Mouse (Mus musculus): ENCODE data around the gene Syt12. TPM values are rescaled to one million over a fixed set of nuclear protein-coding genes. Genes with fewer than 3 reads are reported as not detected.

Gene Syt12
- polyA plus RNA-seq, 1 experiment from 2014 or later, result 1.8 TPM

DNA sequence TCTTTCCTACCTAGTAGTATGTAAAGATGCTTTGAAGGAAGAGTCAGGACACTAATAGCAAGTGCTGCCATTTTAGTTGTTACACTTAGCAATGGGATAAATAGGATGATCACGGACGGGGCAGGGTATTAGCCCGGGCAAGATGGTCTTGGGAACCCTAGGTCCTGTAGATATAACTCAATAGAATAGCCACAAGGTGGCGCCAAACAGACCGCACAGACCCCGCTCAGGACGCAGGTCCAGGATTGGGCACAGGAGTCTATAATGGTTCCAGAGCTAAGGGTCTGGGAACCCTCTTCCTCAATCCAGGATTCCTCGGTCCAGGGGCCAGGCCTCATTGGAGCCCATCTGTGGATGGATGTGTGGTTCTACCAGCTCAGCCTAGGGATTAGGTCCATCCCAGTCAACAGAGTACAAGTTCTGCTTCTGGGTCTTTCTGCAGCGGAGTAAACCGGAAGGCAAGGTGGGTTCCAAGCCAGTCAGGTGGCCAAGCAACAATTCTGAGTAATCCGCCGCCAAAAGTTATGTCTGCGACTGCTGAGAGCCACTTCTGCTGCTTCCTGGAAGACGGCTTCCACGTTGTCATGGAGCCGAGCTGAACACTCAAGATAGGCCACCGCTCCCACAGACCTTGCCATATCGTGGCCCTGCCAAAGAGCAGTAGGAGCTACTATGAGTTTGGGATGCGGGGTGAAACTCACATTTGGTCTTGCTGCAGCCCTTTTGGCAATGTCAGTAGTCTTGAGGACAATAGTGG, 51.5 kb downstream of the Syt12 start:
- Histone ChIP-seq H3K27me3 (replicated peaks; ENCODE audit: control insufficient read depth, insufficient read depth, low read length) (no peaks in the 10 kb centered on the region), H3K9ac (replicated peaks; ENCODE audit: low read depth, low read length) (no peak overlapping the region), H3K27ac (ENCODE audit: low read length) (no peak overlapping the region), H3K9me3 (ENCODE audit: control insufficient read depth, low read length) (no peaks in the 10 kb centered on the region), H3K4me3 (replicated peaks; ENCODE audit: low read length) (no peak overlapping the region), H3K4me2 (ENCODE audit: low read length) (no peak overlapping the region), H3K4me1 (replicated peaks; ENCODE audit: control insufficient read depth, insufficient read depth, low read length) (no peaks in the 10 kb centered on the region), H3K36me3 (ENCODE audit: control insufficient read depth, insufficient read depth) (no peaks in the 10 kb centered on the region)
- no peak for ATAC-seq
- WGBS, result 77% methylated on average over 19 of the region's 19 CpGs

DNA sequence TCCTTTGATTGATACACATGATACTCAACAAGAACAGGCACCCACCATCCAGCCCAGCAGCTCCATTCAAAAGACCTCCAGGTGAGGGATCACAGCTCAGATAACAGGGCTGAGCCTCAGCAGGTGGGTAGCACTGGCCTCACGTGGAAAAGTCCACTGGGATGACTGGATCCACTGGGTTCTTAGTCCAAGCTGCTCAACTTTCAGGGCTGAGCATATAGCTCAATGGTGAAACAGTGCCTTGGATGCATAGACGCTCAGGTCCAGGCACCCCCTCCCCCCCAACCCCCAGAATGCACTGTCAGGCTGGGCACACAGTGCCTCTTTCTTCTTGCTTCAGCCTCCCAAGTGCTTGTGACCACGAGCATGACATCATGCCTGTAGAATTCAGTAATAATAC, 54.2 kb downstream of the Syt12 start:
- H3K9ac ChIP-seq (replicated peaks; ENCODE audit: low read depth, low read length), result no peak overlapping the region
- WGBS, result 50% methylated on average over 3 of the region's 3 CpGs
- no peak overlapping the region for H3K4me2 ChIP-seq (ENCODE audit: low read length)

DNA sequence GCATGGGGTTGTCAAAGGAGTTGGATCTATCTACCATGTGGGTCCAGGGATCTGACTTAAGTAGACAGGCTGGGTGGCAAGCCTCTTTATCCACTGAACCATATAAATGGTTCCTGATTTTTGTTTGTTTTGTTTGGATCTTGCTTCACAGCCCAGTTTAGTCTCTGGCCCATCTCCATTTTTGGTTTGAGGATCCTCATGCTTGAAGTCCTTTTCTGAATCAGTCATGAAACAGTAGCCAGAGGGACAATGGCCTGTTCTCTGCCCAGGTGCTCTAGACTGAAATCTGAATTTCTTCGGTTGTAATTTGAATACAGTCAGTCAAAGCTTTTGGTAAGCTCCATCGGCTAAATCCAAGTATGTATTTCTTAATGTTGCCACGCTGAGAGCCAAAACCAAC, 54.7 kb downstream of the Syt12 start:
- Histone ChIP-seq H3K36me3 (ENCODE audit: control insufficient read depth, insufficient read depth) (no peaks in the 10 kb centered on the region), H3K4me1 (replicated peaks; ENCODE audit: control insufficient read depth, insufficient read depth, low read length) (no peaks in the 10 kb centered on the region), H3K9ac (replicated peaks; ENCODE audit: low read depth, low read length) (no peak overlapping the region), H3K9me3 (ENCODE audit: control insufficient read depth, low read length) (no peaks in the 10 kb centered on the region), H3K4me2 (ENCODE audit: low read length) (no peak overlapping the region), H3K27me3 (replicated peaks; ENCODE audit: control insufficient read depth, insufficient read depth, low read length) (no peaks in the 10 kb centered on the region), H3K27ac (ENCODE audit: low read length) (no peak overlapping the region), H3K4me3 (replicated peaks; ENCODE audit: low read length) (no peak overlapping the region)
- ATAC-seq, result no peak
- WGBS, result 88% methylated on average over 3 of the region's 3 CpGs

More for the DNA sequence above, 54.2 kb downstream of the Syt12 start:
- H3K9me3 ChIP-seq (ENCODE audit: control insufficient read depth, low read length), result no peaks in the 10 kb centered on the region
- H3K4me3 ChIP-seq (replicated peaks; ENCODE audit: low read length), result no peak overlapping the region
- no peak overlapping the region for H3K27ac ChIP-seq (ENCODE audit: low read length)
- no peaks in the 10 kb centered on the region for H3K36me3 ChIP-seq (ENCODE audit: control insufficient read depth, insufficient read depth)
- no peak for ATAC-seq
- no peaks in the 10 kb centered on the region for H3K4me1 ChIP-seq (replicated peaks; ENCODE audit: control insufficient read depth, insufficient read depth, low read length)
- no peaks in the 10 kb centered on the region for H3K27me3 ChIP-seq (replicated peaks; ENCODE audit: control insufficient read depth, insufficient read depth, low read length)

DNA sequence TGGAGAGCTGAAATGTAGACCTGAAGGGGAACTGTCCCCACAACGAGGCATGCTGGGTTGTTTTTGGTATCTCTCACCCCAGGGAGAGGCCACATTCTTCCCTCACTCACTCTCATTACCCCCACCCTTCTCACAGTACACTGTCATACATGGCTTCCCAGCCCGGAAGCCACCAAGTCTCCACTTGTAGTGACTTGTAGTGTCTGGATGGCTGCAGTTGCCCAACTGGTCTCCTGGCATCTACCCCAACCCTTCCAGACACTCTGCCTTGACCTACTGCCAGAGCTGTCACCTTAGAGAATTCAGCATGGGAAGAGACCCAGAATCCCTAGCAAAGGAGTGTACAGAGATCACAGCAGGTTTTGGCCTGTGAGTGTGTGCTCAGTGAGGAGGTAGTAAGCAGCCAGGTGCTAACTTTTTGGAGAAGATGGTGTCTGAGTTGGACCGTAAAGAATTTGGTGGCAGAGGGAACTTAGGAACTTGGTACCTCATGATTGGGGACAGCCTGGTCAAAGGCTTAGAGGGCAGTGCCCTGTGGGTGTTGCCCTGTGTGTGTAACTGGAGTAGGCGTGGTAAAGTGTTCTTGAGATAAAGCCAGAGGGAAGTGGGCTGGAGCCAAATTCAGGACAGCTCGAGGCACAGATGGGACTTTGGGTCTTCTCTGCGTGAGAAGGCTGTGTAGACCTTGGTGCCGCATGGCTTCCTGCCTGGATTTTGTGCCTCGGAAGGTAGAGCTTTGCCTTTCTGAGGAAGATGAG, 56.9 kb downstream of the Syt12 start:
- no peak overlapping the region for H3K9ac ChIP-seq (replicated peaks; ENCODE audit: low read depth, low read length)
- ATAC-seq, result no peak
- no peaks in the 10 kb centered on the region for H3K9me3 ChIP-seq (ENCODE audit: control insufficient read depth, low read length)
- no peaks in the 10 kb centered on the region for H3K27me3 ChIP-seq (replicated peaks; ENCODE audit: control insufficient read depth, insufficient read depth, low read length)
- H3K36me3 ChIP-seq (ENCODE audit: control insufficient read depth, insufficient read depth), result no peaks in the 10 kb centered on the region
- no peak overlapping the region for H3K4me3 ChIP-seq (replicated peaks; ENCODE audit: low read length)
- H3K4me2 ChIP-seq (ENCODE audit: low read length), result no peak overlapping the region
- no peaks in the 10 kb centered on the region for H3K4me1 ChIP-seq (replicated peaks; ENCODE audit: control insufficient read depth, insufficient read depth, low read length)
- WGBS, result 92% methylated on average over 8 of the region's 8 CpGs
- no peak overlapping the region for H3K27ac ChIP-seq (ENCODE audit: low read length)

DNA sequence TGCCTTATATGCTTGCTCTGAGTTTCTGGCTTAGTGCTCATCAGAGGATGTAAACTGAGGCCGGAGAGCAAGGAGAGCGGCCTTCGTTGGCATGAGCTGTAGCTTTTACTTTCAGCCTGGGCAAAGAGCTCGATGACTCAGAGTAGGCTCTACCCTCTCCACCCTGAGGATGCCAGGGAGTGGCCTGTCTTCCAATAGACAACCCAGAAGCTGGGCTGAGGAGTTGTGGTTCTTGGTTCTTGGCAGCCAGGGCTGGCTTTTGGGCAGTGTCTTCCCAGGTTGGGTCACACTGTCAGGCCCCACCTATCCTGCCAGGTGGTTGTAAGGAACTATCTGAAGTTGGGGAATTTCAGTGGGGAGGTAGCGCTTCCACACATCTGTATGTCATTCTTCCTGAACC, 57.5 kb downstream of the Syt12 start:
- Histone ChIP-seq H3K27me3 (replicated peaks; ENCODE audit: control insufficient read depth, insufficient read depth, low read length) (no peaks in the 10 kb centered on the region), H3K4me3 (replicated peaks; ENCODE audit: low read length) (no peak overlapping the region), H3K9me3 (ENCODE audit: control insufficient read depth, low read length) (no peaks in the 10 kb centered on the region), H3K27ac (ENCODE audit: low read length) (no peak overlapping the region), H3K9ac (replicated peaks; ENCODE audit: low read depth, low read length) (no peak overlapping the region), H3K4me1 (replicated peaks; ENCODE audit: control insufficient read depth, insufficient read depth, low read length) (no peaks in the 10 kb centered on the region), H3K36me3 (ENCODE audit: control insufficient read depth, insufficient read depth) (no peaks in the 10 kb centered on the region), H3K4me2 (ENCODE audit: low read length) (no peak overlapping the region)
- WGBS, result 96% methylated on average over 5 of the region's 5 CpGs
- no peak for ATAC-seq

DNA sequence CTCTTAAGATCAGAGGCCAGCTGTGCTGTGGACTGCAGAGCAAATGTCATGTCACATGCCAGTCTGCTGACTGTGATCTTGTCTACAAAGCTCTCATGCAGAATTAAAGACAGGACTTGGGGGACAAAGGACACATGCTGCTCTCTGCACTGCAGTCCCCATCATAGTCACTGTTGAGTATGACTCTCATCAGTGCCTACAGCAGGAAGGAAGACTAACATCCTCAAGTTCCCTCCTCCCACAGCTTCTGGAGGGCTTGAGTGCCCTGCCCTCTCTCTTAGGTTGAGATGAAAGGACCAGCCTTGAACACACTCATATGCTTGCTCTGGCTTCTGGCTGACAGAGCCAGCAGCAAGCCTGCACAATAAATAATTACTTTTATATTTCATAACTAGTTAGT, 59.5 kb downstream of the Syt12 start:
- Histone ChIP-seq H3K4me3 (replicated peaks; ENCODE audit: low read length) (no peak overlapping the region), H3K4me1 (replicated peaks; ENCODE audit: control insufficient read depth, insufficient read depth, low read length) (no peaks in the 10 kb centered on the region), H3K4me2 (ENCODE audit: low read length) (no peak overlapping the region), H3K27ac (ENCODE audit: low read length) (no peak overlapping the region), H3K27me3 (replicated peaks; ENCODE audit: control insufficient read depth, insufficient read depth, low read length) (no peaks in the 10 kb centered on the region), H3K9me3 (ENCODE audit: control insufficient read depth, low read length) (no peaks in the 10 kb centered on the region), H3K9ac (replicated peaks; ENCODE audit: low read depth, low read length) (no peak overlapping the region), H3K36me3 (ENCODE audit: control insufficient read depth, insufficient read depth) (no peaks in the 10 kb centered on the region)
- no peak for ATAC-seq

DNA sequence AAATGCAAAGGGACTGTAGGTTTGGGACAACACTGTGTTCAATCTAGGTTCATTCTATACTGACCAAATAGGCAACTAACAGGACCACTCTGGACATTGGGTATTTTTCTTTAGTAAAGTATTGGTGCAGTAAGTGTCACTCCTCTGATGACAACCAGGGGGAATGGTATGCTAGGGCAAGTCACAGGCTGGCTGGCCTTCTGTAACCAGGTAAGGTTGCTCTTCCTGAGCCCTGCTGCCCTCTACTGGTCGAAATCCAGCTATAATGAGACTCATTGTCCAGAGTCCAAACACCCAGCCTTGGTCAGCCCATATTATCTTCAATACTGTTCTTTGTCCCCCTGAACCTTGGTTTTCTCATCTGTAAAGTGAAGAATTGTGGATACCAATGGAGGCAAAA, 60.1 kb downstream of the Syt12 start:
- no peak for ATAC-seq
- Histone ChIP-seq H3K9ac (replicated peaks; ENCODE audit: low read depth, low read length) (no peak overlapping the region), H3K4me2 (ENCODE audit: low read length) (no peak overlapping the region), H3K27ac (ENCODE audit: low read length) (no peak overlapping the region), H3K4me3 (replicated peaks; ENCODE audit: low read length) (no peak overlapping the region), H3K36me3 (ENCODE audit: control insufficient read depth, insufficient read depth) (no peaks in the 10 kb centered on the region), H3K4me1 (replicated peaks; ENCODE audit: control insufficient read depth, insufficient read depth, low read length) (no peaks in the 10 kb centered on the region), H3K27me3 (replicated peaks; ENCODE audit: control insufficient read depth, insufficient read depth, low read length) (no peaks in the 10 kb centered on the region), H3K9me3 (ENCODE audit: control insufficient read depth, low read length) (no peaks in the 10 kb centered on the region)
- WGBS, result 0% methylated on average over 1 of the region's 1 CpGs

DNA sequence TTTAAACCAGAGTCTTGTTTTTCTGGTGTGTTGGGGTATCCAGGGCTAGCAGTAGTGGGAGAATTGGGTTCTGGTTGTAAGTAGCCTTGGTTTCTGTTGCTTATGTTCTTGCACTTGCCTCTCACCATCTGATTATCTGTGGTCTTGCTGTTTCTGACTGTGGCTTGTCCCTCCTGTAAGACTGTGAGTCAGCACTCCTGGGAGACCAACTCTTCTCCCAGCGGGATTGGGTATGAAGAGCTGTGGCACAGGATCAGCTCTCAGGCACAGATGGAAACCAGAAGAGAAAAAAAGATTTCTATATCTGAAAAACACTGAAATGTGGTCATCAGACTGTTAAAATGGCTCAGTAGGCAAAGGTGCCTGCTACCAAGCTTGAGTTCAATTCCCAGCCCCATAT, 62.6 kb downstream of the Syt12 start:
- no peaks in the 10 kb centered on the region for H3K9me3 ChIP-seq (ENCODE audit: control insufficient read depth, low read length)
- H3K4me2 ChIP-seq (ENCODE audit: low read length), result no peak overlapping the region
- no peaks in the 10 kb centered on the region for H3K27me3 ChIP-seq (replicated peaks; ENCODE audit: control insufficient read depth, insufficient read depth, low read length)
- no peak overlapping the region for H3K9ac ChIP-seq (replicated peaks; ENCODE audit: low read depth, low read length)
- no peaks in the 10 kb centered on the region for H3K36me3 ChIP-seq (ENCODE audit: control insufficient read depth, insufficient read depth)
- H3K27ac ChIP-seq (ENCODE audit: low read length), result no peak overlapping the region
- ATAC-seq, result no peak
- no peaks in the 10 kb centered on the region for H3K4me1 ChIP-seq (replicated peaks; ENCODE audit: control insufficient read depth, insufficient read depth, low read length)
- WGBS, result 78% methylated on average over 1 of the region's 1 CpGs
- no peak overlapping the region for H3K4me3 ChIP-seq (replicated peaks; ENCODE audit: low read length)

DNA sequence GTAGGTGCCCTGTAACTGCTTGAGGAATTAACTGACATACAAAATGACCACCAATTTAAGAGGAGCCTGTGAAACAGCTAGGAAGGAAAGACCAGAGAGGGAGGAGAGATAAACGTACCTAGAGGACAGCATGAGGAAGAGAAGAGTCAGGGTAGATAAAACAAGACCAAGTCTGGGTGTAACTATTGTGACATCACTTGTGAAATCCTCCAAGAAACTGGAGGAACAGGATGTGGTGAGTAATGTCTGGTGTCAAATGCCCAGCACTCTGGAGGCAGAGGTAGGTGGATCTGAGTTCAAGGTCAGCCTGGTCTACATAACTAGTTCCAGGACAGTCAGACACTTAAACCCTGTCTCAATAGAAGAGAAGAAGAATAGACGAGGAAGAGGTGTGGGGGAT, 68.2 kb downstream of the Syt12 start:
- H3K4me3 ChIP-seq (replicated peaks; ENCODE audit: low read length), result no peak overlapping the region
- no peaks in the 10 kb centered on the region for H3K27me3 ChIP-seq (replicated peaks; ENCODE audit: control insufficient read depth, insufficient read depth, low read length)
- WGBS, result 78% methylated on average over 2 of the region's 2 CpGs
- H3K4me2 ChIP-seq (ENCODE audit: low read length), result no peak overlapping the region
- H3K4me1 ChIP-seq (replicated peaks; ENCODE audit: control insufficient read depth, insufficient read depth, low read length), result no peaks in the 10 kb centered on the region
- H3K27ac ChIP-seq (ENCODE audit: low read length), result no peak overlapping the region
- H3K36me3 ChIP-seq (ENCODE audit: control insufficient read depth, insufficient read depth), result no peaks in the 10 kb centered on the region
- ATAC-seq, result no peak
- no peak overlapping the region for H3K9ac ChIP-seq (replicated peaks; ENCODE audit: low read depth, low read length)
- no peaks in the 10 kb centered on the region for H3K9me3 ChIP-seq (ENCODE audit: control insufficient read depth, low read length)

Measured in forebrain, embryonic 16.5 days (tissue).